Mouse (Mus musculus): ENCODE data around the gene Asna1. TPM values are rescaled to one million over a fixed set of nuclear protein-coding genes. Genes with fewer than 3 reads are reported as not detected.

Asna1 gene
- polyA plus RNA-seq, 1 experiment from 2014 or later: 127 TPM

GRCm38 (mm10) chr8:85007686-85008085 is 17.4 kb downstream of the Asna1 start:
- WGBS: 20% methylated on average over 25 of the region's 25 CpGs
- Histone ChIP-seq H3K36me3 (no peaks in the 10 kb centered on the region; the same call in 1 of the 2 replicates), H3K27ac (no peak overlapping the region), H3K27me3 (peaks cover 57% of the 10 kb centered on the region), H3K4me1 (no peaks in the 10 kb centered on the region), H3K4me2 (replicated peaks) (no peak overlapping the region), H3K9ac (no peak overlapping the region), H3K4me3 (no peak overlapping the region), H3K9me3 (replicated peaks) (no peaks in the 10 kb centered on the region)
- no peak for ATAC-seq (ENCODE audit: low FRiP score)

- peak; percentile 84 for ATAC-seq (ENCODE audit: low FRiP score)
- H3K4me2 ChIP-seq (replicated peaks): peak overlapping the region; percentile 39
- 5% methylated on average over 19 of the region's 19 CpGs for WGBS
- no peak overlapping the region for H3K27ac ChIP-seq
- H3K9ac ChIP-seq: peak overlapping the region; percentile 27
- peaks cover 26% of the 10 kb centered on the region for H3K27me3 ChIP-seq
- no peaks in the 10 kb centered on the region for H3K9me3 ChIP-seq (replicated peaks)
- H3K4me1 ChIP-seq: peaks cover 10% of the 10 kb centered on the region
- peaks cover 4% of the 10 kb centered on the region; the same call in 1 of the 2 replicates for H3K36me3 ChIP-seq
- no peak overlapping the region for H3K4me3 ChIP-seq
These were observed 27.3 kb downstream of the Asna1 start for GRCm38 (mm10) chr8:84997649-84998295.

GRCm38 (mm10) chr8:84996978-84997377 is 28.1 kb downstream of the Asna1 start:
- no peak overlapping the region for H3K4me3 ChIP-seq
- H3K4me2 ChIP-seq (replicated peaks): no peak overlapping the region
- no peak overlapping the region for H3K9ac ChIP-seq
- peaks cover 26% of the 10 kb centered on the region for H3K27me3 ChIP-seq
- H3K4me1 ChIP-seq: peaks cover 10% of the 10 kb centered on the region
- 81% methylated on average over 5 of the region's 5 CpGs for WGBS
- H3K9me3 ChIP-seq (replicated peaks): no peaks in the 10 kb centered on the region
- 0 out of 2 replicates have a peak, but pooled peaks have one; percentile 1 for ATAC-seq (ENCODE audit: low FRiP score)
- H3K27ac ChIP-seq: no peak overlapping the region
- H3K36me3 ChIP-seq: 0 out of 2 replicates have a peak, but pooled peaks cover 4% of the 10 kb centered on the region

- Histone ChIP-seq H3K4me1 (peaks cover 17% of the 10 kb centered on the region), H3K27ac (no peak overlapping the region), H3K4me3 (no peak overlapping the region), H3K27me3 (peaks cover 26% of the 10 kb centered on the region), H3K36me3 (0 out of 2 replicates have a peak, but pooled peaks cover 4% of the 10 kb centered on the region), H3K9ac (peak overlapping the region; percentile 32; the same call in 1 of the 2 replicates), H3K4me2 (replicated peaks) (peak overlapping the region; percentile 1; the same call in 1 of the 2 replicates), H3K9me3 (replicated peaks) (no peaks in the 10 kb centered on the region)
- no peak for ATAC-seq (ENCODE audit: low FRiP score)
- 30% methylated on average over 25 of the region's 25 CpGs for WGBS
These were observed 29.4 kb downstream of the Asna1 start for GRCm38 (mm10) chr8:84995680-84996079.

- H3K9me3 ChIP-seq (replicated peaks): no peaks in the 10 kb centered on the region
- peaks cover 26% of the 10 kb centered on the region for H3K27me3 ChIP-seq
- 0 out of 2 replicates have a peak, but pooled peaks cover 4% of the 10 kb centered on the region for H3K36me3 ChIP-seq
- H3K4me1 ChIP-seq: peaks cover 19% of the 10 kb centered on the region
- H3K27ac ChIP-seq: no peak overlapping the region
- no peak overlapping the region for H3K4me2 ChIP-seq (replicated peaks)
- WGBS: 93% methylated on average over 9 of the region's 9 CpGs
- no peak for ATAC-seq (ENCODE audit: low FRiP score)
- no peak overlapping the region for H3K9ac ChIP-seq
- no peak overlapping the region for H3K4me3 ChIP-seq
These were observed 30.7 kb downstream of the Asna1 start for GRCm38 (mm10) chr8:84994375-84994774.

GRCm38 (mm10) chr8:84990836-84991235 is 34.2 kb downstream of the Asna1 start:
- Histone ChIP-seq H3K4me1 (peaks cover 22% of the 10 kb centered on the region), H3K27ac (peak overlapping the region; percentile 62), H3K27me3 (peaks cover 44% of the 10 kb centered on the region), H3K4me3 (peak overlapping the region; percentile 60), H3K36me3 (0 out of 2 replicates have a peak, but pooled peaks cover 4% of the 10 kb centered on the region), H3K9ac (peak overlapping the region; percentile 79), H3K9me3 (replicated peaks) (no peaks in the 10 kb centered on the region), H3K4me2 (replicated peaks) (peak overlapping the region; percentile 91)
- peak; percentile 60 for ATAC-seq (ENCODE audit: low FRiP score)
- WGBS: 1% methylated on average over 15 of the region's 15 CpGs

- Histone ChIP-seq H3K27ac (peak within 1 kb of the TSS; percentile 73), H3K4me1 (peaks cover 22% of the 10 kb centered on the region), H3K4me2 (replicated peaks) (peak within 1 kb of the TSS; percentile 91), H3K36me3 (0 out of 2 replicates have a peak, but pooled peaks cover 4% of the 10 kb centered on the region), H3K9ac (peak within 1 kb of the TSS; percentile 79), H3K9me3 (replicated peaks) (no peaks in the 10 kb centered on the region), H3K4me3 (peak within 1 kb of the TSS; percentile 60), H3K27me3 (peaks cover 44% of the 10 kb centered on the region)
- peak; percentile 91 for ATAC-seq (ENCODE audit: low FRiP score)
- WGBS: under 1% methylated on average over 28 of the region's 28 CpGs
These were observed 34.7 kb downstream of the Asna1 start, which contains the start of gene Hook2 for GRCm38 (mm10) chr8:84990349-84990748. Hook2 (plus strand) TSS chr8:84990603.

- H3K27me3 ChIP-seq: peaks cover 43% of the 10 kb centered on the region
- under 1% methylated on average over 15 of the region's 15 CpGs for WGBS
- peak; percentile 61 for ATAC-seq (ENCODE audit: low FRiP score)
These were observed 35.3 kb downstream of the Asna1 start for GRCm38 (mm10) chr8:84989810-84990209.

GRCm38 (mm10) chr8:84989311-84989731 is 35.8 kb downstream of the Asna1 start:
- Histone ChIP-seq H3K4me3 (no peak overlapping the region), H3K9me3 (replicated peaks) (no peaks in the 10 kb centered on the region), H3K4me1 (peaks cover 33% of the 10 kb centered on the region), H3K9ac (no peak overlapping the region), H3K36me3 (no peaks in the 10 kb centered on the region), H3K27ac (no peak overlapping the region), H3K27me3 (peaks cover 46% of the 10 kb centered on the region), H3K4me2 (replicated peaks) (peak overlapping the region; percentile 91)
- 14% methylated on average over 15 of the region's 15 CpGs for WGBS
- no peak for ATAC-seq (ENCODE audit: low FRiP score)

More at GRCm38 (mm10) chr8:84989810-84990209, 35.3 kb downstream of the Asna1 start:
- H3K4me1 ChIP-seq: peaks cover 28% of the 10 kb centered on the region
- peak overlapping the region; percentile 60 for H3K4me3 ChIP-seq
- H3K4me2 ChIP-seq (replicated peaks): peak overlapping the region; percentile 91
- 0 out of 2 replicates have a peak, but pooled peaks cover 1% of the 10 kb centered on the region for H3K36me3 ChIP-seq
- peak overlapping the region; percentile 67 for H3K9ac ChIP-seq
- no peaks in the 10 kb centered on the region for H3K9me3 ChIP-seq (replicated peaks)
- peak overlapping the region; percentile 73 for H3K27ac ChIP-seq

- peaks cover 51% of the 10 kb centered on the region for H3K27me3 ChIP-seq
These were observed 37.2 kb downstream of the Asna1 start for GRCm38 (mm10) chr8:84987903-84988302.

GRCm38 (mm10) chr8:84987388-84987787 is 37.7 kb downstream of the Asna1 start:
- peaks cover 56% of the 10 kb centered on the region for H3K27me3 ChIP-seq
- H3K4me2 ChIP-seq (replicated peaks): no peak overlapping the region
- H3K4me1 ChIP-seq: peaks cover 36% of the 10 kb centered on the region
- no peak overlapping the region for H3K27ac ChIP-seq
- WGBS: 85% methylated on average over 5 of the region's 5 CpGs
- H3K4me3 ChIP-seq: no peak overlapping the region
- H3K9ac ChIP-seq: no peak overlapping the region
- no peaks in the 10 kb centered on the region for H3K36me3 ChIP-seq
- ATAC-seq (ENCODE audit: low FRiP score): no peak
- no peaks in the 10 kb centered on the region for H3K9me3 ChIP-seq (replicated peaks)

More at GRCm38 (mm10) chr8:84987903-84988302, 37.2 kb downstream of the Asna1 start:
- Histone ChIP-seq H3K4me3 (no peak overlapping the region), H3K9me3 (replicated peaks) (no peaks in the 10 kb centered on the region), H3K27ac (no peak overlapping the region), H3K4me1 (peaks cover 34% of the 10 kb centered on the region), H3K4me2 (replicated peaks) (no peak overlapping the region), H3K36me3 (no peaks in the 10 kb centered on the region), H3K9ac (no peak overlapping the region)
- no peak for ATAC-seq (ENCODE audit: low FRiP score)
- 54% methylated on average over 2 of the region's 2 CpGs for WGBS

GRCm38 (mm10) chr8:84986379-84986945 is 38.6 kb downstream of the Asna1 start:
- Histone ChIP-seq H3K4me1 (peaks cover 41% of the 10 kb centered on the region), H3K27me3 (peaks cover 66% of the 10 kb centered on the region)
- 41% methylated on average over 8 of the region's 8 CpGs for WGBS

More at GRCm38 (mm10) chr8:84986379-84986945, 38.6 kb downstream of the Asna1 start:
- no peak for ATAC-seq (ENCODE audit: low FRiP score)
- Histone ChIP-seq H3K9ac (peak overlapping the region; percentile 44; the same call in 1 of the 2 replicates), H3K27ac (no peak overlapping the region), H3K36me3 (no peaks in the 10 kb centered on the region), H3K9me3 (replicated peaks) (no peaks in the 10 kb centered on the region), H3K4me2 (replicated peaks) (peak overlapping the region; percentile 94), H3K4me3 (peak overlapping the region; percentile 44; the same call in 1 of the 2 replicates)
